Mouse (Mus musculus): ENCODE measurements around the gene Casp8ap2.

Gene Casp8ap2

GRCm38 (mm10) chr4:32615034-32615881 lies at the start of gene Casp8ap2:
Gene Casp8ap2 (plus strand): TSS chr4:32615451.
- peak; percentile 100 for DNase-seq

GRCm38 (mm10) chr4:32569054-32569453 lies 46.2 kb upstream of the Casp8ap2 start:
- no peak for DNase-seq

GRCm38 (mm10) chr4:32569995-32570938 lies 45.0 kb upstream of the Casp8ap2 start:
- DNase-seq: peak; percentile 22

GRCm38 (mm10) chr4:32570939-32571317 lies 44.3 kb upstream of the Casp8ap2 start:
- DNase-seq: no peak

- DNase-seq: no peak
These were observed 43.8 kb upstream of the Casp8ap2 start for GRCm38 (mm10) chr4:32571441-32571840.

- peak; percentile 27 for DNase-seq
These were observed 43.1 kb upstream of the Casp8ap2 start for GRCm38 (mm10) chr4:32572118-32572517.

- DNase-seq: no peak
These were observed 41.7 kb upstream of the Casp8ap2 start for GRCm38 (mm10) chr4:32573586-32573985.

GRCm38 (mm10) chr4:32574604-32575003 lies 40.6 kb upstream of the Casp8ap2 start:
- no peak for DNase-seq

- no peak for DNase-seq
These were observed 40.1 kb upstream of the Casp8ap2 start for GRCm38 (mm10) chr4:32575165-32575564.

- no peak for DNase-seq
These were observed 35.4 kb upstream of the Casp8ap2 start for GRCm38 (mm10) chr4:32579850-32580249.

GRCm38 (mm10) chr4:32584181-32584580 lies 31.1 kb upstream of the Casp8ap2 start:
- no peak for DNase-seq

- peak; percentile 31 for DNase-seq
These were observed 28.7 kb upstream of the Casp8ap2 start for GRCm38 (mm10) chr4:32586596-32586995.

GRCm38 (mm10) chr4:32587543-32587942 lies 27.7 kb upstream of the Casp8ap2 start:
- no peak for DNase-seq

- DNase-seq: no peak
These were observed 27.0 kb upstream of the Casp8ap2 start for GRCm38 (mm10) chr4:32588237-32588636.

GRCm38 (mm10) chr4:32601135-32601534 lies 14.1 kb upstream of the Casp8ap2 start:
- DNase-seq: no peak

- DNase-seq: no peak
These were observed 12.6 kb upstream of the Casp8ap2 start, which contains the start of gene Gja10 for GRCm38 (mm10) chr4:32602660-32603059. Gene Gja10 (minus strand): TSS chr4:32602760.

GRCm38 (mm10) chr4:32621637-32622036 lies 6.4 kb downstream of the Casp8ap2 start:
- no peak for DNase-seq

GRCm38 (mm10) chr4:32651669-32652068 lies 36.4 kb downstream of the Casp8ap2 start:
- DNase-seq: no peak

- no peak for DNase-seq
These were observed 41.1 kb downstream of the Casp8ap2 start for GRCm38 (mm10) chr4:32656146-32656904.

- peak; percentile 91 for DNase-seq
These were observed 41.8 kb downstream of the Casp8ap2 start, which contains the start of gene Mdn1 for GRCm38 (mm10) chr4:32656918-32657662. Gene Mdn1 (plus strand): TSS chr4:32657119.

GRCm38 (mm10) chr4:32665843-32666242 lies 50.6 kb downstream of the Casp8ap2 start:
- DNase-seq: no peak

GRCm38 (mm10) chr4:32668291-32668690 lies 53.0 kb downstream of the Casp8ap2 start:
- DNase-seq: no peak
